Mouse (Mus musculus) hindbrain, embryonic 15.5 days (tissue): Measurements from ENCODE around the gene Slc7a8. TPM values are rescaled to one million over a fixed set of nuclear protein-coding genes. Genes with fewer than 3 reads are reported as not detected.

ENCODE experiments used
- ATAC-seq: fragments of 200-750 bp; cut with Nextera tagmentation; 2 replicates; pipeline ENCODE4 v1.8.0; 2017; ENCODE audit warnings: low read depth, moderate number of reproducible peaks, moderate TSS enrichment; ENCODE audit not compliant: low FRiP score
- H3K27ac ChIP-seq: fragments of 300-500 bp; sonication (generic); replicated peaks from 2 replicates; pipeline ENCODE4 v1.5.1; 2015; ENCODE audit warnings: mild to moderate bottlenecking, inconsistent platforms
- H3K27me3 ChIP-seq: fragments of 300-500 bp; sonication (generic); 2 replicates; pipeline ENCODE4 v1.6.1; 2015; ENCODE audit warnings: control low read depth, inconsistent platforms
- H3K36me3 ChIP-seq: fragments of 300-500 bp; sonication (generic); 2 replicates; pipeline ENCODE4 v1.6.1; 2015; ENCODE audit warnings: control low read depth, inconsistent platforms
- H3K4me1 ChIP-seq: fragments of 300-500 bp; sonication (generic); replicated peaks from 2 replicates; pipeline ENCODE4 v1.6.1; 2015; ENCODE audit warnings: control low read depth, inconsistent platforms
- H3K4me2 ChIP-seq: fragments of 300-500 bp; sonication (generic); 2 replicates; pipeline ENCODE4 v1.6.1; 2015; ENCODE audit warnings: moderate library complexity, mild to moderate bottlenecking, inconsistent platforms
- H3K4me3 ChIP-seq: fragments of 300-500 bp; sonication (generic); 2 replicates; pipeline ENCODE4 v1.5.1; 2015; ENCODE audit warnings: mild to moderate bottlenecking, inconsistent platforms
- H3K9ac ChIP-seq: fragments of 300-500 bp; sonication (generic); 2 replicates; pipeline ENCODE4 v1.6.1; 2015; ENCODE audit warnings: inconsistent platforms
- H3K9me3 ChIP-seq: fragments of 300-500 bp; sonication (generic); 2 replicates; pipeline ENCODE4 v1.6.1; 2016; ENCODE audit warnings: control low read depth, inconsistent platforms
- WGBS: fragments of 180-500 bp; shearing (Covaris S2); methylation state at CpG from one replicate; pipeline ENCODE4 v1.1.7; 2015; 5-methylcytosine and 5-hydroxymethylcytosine counted together
- polyA plus RNA-seq: library from polyadenylated mRNA; unstranded; fragments of >200 nt; fragmentation: Nextera tagmentation; extraction: Ambion mirVana; gene quantifications from 2 replicates; pipeline ENCODE4 v1.2.1, GENCODE M21; 2015

Gene Slc7a8
- polyA plus RNA-seq, 1 experiment from 2014 or later = 9.1 TPM

DNA sequence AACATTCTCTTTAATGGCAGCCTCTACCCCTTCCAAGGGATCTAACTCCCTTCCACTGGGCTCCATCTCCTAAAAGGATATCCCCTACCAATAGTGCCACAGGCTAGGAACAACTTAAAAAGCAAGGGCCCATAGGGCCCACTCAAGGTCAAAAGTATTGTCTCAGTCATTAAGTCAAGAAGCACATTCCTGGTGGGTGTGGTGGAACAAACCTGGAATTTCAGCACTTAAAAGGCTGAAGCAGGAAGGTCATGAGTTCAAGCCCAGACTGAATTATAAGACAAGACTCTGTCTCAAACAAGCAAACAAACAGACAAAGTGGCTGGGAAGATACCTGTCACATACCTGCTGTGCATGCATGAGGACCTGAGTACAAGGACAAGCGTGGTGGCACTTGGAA lies 14.2 kb upstream of the Slc7a8 start:
- H3K4me1 ChIP-seq = no peaks in the 10 kb centered on the region
- H3K9ac ChIP-seq = no peak overlapping the region
- H3K4me2 ChIP-seq = no peak overlapping the region
- no peak for ATAC-seq
- no peaks in the 10 kb centered on the region for H3K27me3 ChIP-seq
- 86% methylated on average over 1 of the region's 1 CpGs for WGBS
- no peaks in the 10 kb centered on the region for H3K36me3 ChIP-seq
- no peak overlapping the region for H3K27ac ChIP-seq
- H3K9me3 ChIP-seq = no peaks in the 10 kb centered on the region
- no peak overlapping the region for H3K4me3 ChIP-seq

DNA sequence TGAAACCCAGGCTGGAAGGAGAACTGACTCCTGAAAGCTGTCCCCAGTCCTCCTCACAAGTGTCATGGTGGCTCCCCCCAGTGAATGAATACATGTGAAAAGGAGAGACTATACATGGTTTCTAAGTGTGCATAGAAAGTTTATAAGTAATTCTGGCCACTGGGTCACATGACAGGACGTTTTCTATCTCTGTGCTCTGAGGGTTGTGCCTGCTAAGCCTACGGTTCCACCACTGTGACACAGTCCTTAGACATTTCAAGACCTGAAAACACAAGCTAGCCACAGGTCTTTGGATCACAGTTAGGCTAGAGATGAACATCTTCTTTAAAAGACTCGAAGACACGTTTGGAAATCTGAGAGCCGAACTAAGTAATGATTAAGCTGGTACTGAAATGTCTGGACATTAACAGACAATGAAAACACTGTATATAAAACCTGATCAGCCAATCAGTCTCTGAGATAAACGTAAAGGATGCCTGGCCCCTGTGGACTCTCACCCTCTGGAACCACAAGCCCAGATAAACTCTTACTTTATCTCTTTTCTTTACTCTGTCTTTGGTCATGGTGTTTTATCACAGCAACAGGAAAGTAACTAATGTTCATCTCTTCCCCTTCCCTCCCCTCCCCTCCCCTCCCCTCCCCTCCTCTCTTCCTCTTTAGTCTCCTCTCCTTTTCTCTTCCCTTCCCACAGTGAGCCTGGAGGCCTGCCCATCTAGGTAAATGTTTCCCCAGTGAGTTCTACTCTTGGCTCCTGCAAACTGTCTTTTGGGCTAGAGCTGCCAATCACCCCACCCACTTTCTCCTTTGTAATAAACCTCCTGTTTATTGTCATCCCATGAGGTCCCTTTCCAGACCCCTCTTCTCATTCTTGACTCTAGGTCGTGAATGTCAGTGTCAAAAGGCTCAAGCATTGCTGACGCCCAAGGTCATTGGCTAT lies 12.4 kb upstream of the Slc7a8 start:
- 84% methylated on average over 8 of the region's 8 CpGs for WGBS
- Histone ChIP-seq H3K9ac (no peak overlapping the region), H3K4me1 (no peaks in the 10 kb centered on the region), H3K4me2 (no peak overlapping the region), H3K27ac (no peak overlapping the region), H3K27me3 (no peaks in the 10 kb centered on the region), H3K9me3 (no peaks in the 10 kb centered on the region), H3K36me3 (no peaks in the 10 kb centered on the region), H3K4me3 (no peak overlapping the region)
- ATAC-seq = no peak

DNA sequence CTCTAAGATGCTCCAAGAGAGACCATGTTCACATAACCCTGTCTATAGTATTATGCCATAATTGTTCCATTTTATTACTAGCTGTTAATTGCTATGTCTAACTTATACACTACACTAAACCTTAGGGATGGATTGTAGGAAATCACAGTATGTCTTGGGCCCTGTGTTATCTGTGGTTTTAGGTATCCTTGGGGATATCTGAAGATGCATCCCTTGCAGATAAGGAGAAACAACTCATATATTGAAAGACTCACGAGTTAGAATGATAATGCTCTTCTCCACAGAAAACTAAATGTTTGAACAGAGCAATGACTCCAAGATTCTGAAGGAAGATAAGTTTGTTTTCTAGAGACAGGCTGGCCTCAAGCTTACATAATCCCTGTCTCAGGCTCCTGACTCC lies 11.6 kb upstream of the Slc7a8 start:
- no peak overlapping the region for H3K4me2 ChIP-seq
- no peaks in the 10 kb centered on the region for H3K27me3 ChIP-seq
- H3K27ac ChIP-seq = no peak overlapping the region
- H3K36me3 ChIP-seq = no peaks in the 10 kb centered on the region
- H3K9ac ChIP-seq = no peak overlapping the region
- WGBS = 87% methylated on average over 1 of the region's 1 CpGs
- ATAC-seq = no peak
- H3K4me1 ChIP-seq = no peaks in the 10 kb centered on the region
- no peak overlapping the region for H3K4me3 ChIP-seq
- no peaks in the 10 kb centered on the region for H3K9me3 ChIP-seq

DNA sequence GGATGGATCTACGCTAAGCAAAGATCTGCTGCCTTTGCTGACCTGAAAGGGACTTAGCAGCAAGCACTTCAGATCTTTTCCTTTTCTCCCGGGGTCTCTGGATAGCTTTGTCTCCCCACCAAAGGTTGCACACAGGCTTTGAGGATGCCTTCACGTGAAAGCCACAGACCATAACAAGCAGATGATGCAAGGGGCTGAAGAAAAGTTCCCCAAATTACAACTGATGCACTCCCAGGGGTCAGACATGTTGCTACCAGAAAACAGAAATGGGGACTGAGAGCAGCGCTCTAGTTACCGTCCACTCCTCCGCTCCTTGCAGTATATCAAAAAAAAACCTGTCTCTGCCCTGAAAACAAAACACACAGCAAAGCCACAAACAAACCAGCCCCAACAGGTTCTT lies 10.4 kb upstream of the Slc7a8 start:
- no peak for ATAC-seq

DNA sequence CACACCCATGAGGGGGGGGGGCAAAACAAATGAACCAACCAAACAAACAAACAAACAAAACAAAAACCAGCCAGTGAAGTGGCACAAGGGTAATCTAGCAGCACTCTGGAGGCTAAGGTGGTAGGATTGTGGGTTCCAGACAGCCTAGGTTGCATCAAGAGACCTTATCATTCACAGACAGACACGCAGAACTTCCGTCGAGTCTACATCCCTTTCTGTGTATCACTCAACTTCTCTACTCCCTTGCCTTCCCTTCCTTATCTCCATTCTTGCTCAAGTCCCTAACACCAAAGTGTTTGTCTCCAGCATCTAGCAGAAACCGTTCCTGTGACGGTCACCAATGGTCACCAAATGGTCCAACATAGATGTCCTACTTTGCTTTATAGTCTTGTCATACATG lies 6.5 kb upstream of the Slc7a8 start:
- H3K4me2 ChIP-seq = no peak overlapping the region
- no peaks in the 10 kb centered on the region for H3K27me3 ChIP-seq
- no peak overlapping the region for H3K4me3 ChIP-seq
- H3K4me1 ChIP-seq = no peaks in the 10 kb centered on the region
- H3K9ac ChIP-seq = no peak overlapping the region
- ATAC-seq = no peak
- no peak overlapping the region for H3K27ac ChIP-seq
- H3K36me3 ChIP-seq = no peaks in the 10 kb centered on the region
- no peaks in the 10 kb centered on the region for H3K9me3 ChIP-seq
- 96% methylated on average over 5 of the region's 5 CpGs for WGBS

More for the DNA sequence above, 10.4 kb upstream of the Slc7a8 start:
- H3K36me3 ChIP-seq = no peaks in the 10 kb centered on the region
- H3K4me3 ChIP-seq = no peak overlapping the region
- H3K27me3 ChIP-seq = no peaks in the 10 kb centered on the region
- no peak overlapping the region for H3K4me2 ChIP-seq
- H3K9ac ChIP-seq = no peak overlapping the region
- WGBS = 82% methylated on average over 6 of the region's 6 CpGs
- H3K4me1 ChIP-seq = no peaks in the 10 kb centered on the region
- no peaks in the 10 kb centered on the region for H3K9me3 ChIP-seq
- no peak overlapping the region for H3K27ac ChIP-seq

DNA sequence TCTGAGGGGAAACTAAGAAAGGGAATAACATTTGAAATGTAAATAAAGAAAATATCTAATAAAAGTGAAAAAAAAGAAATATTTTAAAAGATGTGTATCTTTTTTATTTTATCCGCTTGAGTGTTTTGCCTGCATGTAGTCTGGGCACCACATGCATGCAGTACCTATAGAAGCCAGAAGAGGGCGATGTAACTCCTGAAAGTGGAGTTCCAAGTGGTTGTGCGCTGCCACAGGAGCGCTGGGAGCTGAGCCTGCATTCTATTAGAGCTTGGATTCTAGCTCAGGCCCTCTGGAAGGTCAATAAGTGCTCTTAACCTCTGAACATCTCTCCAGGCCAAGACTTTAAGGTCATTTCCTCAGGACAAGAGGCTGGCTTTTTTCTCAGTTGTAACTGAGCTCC lies 5.5 kb upstream of the Slc7a8 start:
- Histone ChIP-seq H3K27ac (no peak overlapping the region), H3K4me3 (no peak overlapping the region), H3K4me1 (no peaks in the 10 kb centered on the region), H3K4me2 (no peak overlapping the region), H3K9ac (no peak overlapping the region), H3K27me3 (no peaks in the 10 kb centered on the region), H3K36me3 (no peaks in the 10 kb centered on the region), H3K9me3 (no peaks in the 10 kb centered on the region)
- 45% methylated on average over 4 of the region's 4 CpGs for WGBS
- no peak for ATAC-seq

DNA sequence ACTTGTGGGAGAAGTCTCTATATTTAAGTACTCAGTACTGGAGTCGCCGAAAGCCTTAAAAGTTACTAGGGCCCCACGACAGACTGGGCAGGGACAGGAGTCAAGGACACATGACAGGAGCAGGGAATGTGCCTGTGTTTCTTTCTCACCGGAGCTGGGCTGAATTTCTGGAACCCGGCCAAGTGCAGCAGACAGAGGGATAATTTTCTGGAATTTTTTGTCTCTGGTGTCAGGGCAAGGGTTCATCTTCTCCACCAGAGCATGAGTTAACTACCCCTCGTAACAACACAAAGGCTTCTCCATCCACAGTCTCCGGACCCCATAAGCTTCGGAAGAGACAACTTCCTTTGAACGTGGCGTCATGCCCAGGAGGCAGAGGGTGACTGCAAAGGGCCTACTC lies 4.7 kb upstream of the Slc7a8 start:
- Histone ChIP-seq H3K27me3 (no peaks in the 10 kb centered on the region), H3K9ac (no peak overlapping the region), H3K4me1 (no peaks in the 10 kb centered on the region), H3K36me3 (no peaks in the 10 kb centered on the region), H3K9me3 (no peaks in the 10 kb centered on the region), H3K4me3 (no peak overlapping the region), H3K4me2 (no peak overlapping the region), H3K27ac (no peak overlapping the region)
- ATAC-seq = no peak
- 58% methylated on average over 10 of the region's 10 CpGs for WGBS

DNA sequence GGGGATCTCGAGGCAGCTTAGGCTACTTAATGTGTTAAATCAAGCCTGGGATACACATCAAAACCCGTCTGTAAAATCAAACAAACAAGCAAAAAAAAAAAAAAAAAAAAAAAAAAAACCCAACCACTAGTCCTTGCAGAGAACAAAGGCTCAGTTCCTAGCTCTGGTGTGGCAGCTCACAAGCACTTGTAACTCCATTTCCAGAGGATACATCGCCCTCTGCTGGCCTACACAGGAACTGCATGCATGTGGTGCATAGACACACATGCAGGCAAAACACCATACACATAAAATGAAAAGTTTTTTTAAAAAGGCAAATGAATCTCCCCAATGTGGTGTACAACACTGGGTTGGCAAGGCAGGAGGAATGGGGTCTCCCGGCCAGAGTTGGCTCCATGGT lies 4.2 kb upstream of the Slc7a8 start:
- H3K27ac ChIP-seq = no peak overlapping the region
- H3K4me1 ChIP-seq = no peaks in the 10 kb centered on the region
- no peak overlapping the region for H3K4me2 ChIP-seq
- no peak overlapping the region for H3K9ac ChIP-seq
- WGBS = 49% methylated on average over 4 of the region's 4 CpGs
- no peak for ATAC-seq
- no peaks in the 10 kb centered on the region for H3K9me3 ChIP-seq
- no peaks in the 10 kb centered on the region for H3K27me3 ChIP-seq
- no peak overlapping the region for H3K4me3 ChIP-seq
- H3K36me3 ChIP-seq = no peaks in the 10 kb centered on the region

DNA sequence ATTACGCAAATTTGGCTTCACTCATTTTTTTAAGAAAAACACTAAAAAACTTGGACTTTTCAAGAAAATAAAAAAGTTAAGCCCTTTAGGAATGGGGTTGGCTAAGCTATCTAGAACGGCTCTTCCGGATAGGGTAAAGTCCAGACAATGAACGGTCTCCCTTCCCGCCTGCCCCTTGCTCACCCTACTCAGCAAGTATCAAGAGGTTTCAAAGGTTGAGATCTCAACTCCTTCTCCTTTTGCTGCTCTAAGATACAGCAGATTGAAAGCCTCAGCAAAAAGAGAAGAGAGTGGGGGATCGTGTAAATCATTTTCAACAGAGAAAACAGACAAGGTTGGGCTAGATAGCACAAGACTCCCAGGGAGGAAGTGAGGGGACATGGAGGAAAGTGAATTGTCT lies 1.2 kb upstream of the Slc7a8 start:
- H3K9me3 ChIP-seq = no peaks in the 10 kb centered on the region
- WGBS = 91% methylated on average over 6 of the region's 6 CpGs

DNA sequence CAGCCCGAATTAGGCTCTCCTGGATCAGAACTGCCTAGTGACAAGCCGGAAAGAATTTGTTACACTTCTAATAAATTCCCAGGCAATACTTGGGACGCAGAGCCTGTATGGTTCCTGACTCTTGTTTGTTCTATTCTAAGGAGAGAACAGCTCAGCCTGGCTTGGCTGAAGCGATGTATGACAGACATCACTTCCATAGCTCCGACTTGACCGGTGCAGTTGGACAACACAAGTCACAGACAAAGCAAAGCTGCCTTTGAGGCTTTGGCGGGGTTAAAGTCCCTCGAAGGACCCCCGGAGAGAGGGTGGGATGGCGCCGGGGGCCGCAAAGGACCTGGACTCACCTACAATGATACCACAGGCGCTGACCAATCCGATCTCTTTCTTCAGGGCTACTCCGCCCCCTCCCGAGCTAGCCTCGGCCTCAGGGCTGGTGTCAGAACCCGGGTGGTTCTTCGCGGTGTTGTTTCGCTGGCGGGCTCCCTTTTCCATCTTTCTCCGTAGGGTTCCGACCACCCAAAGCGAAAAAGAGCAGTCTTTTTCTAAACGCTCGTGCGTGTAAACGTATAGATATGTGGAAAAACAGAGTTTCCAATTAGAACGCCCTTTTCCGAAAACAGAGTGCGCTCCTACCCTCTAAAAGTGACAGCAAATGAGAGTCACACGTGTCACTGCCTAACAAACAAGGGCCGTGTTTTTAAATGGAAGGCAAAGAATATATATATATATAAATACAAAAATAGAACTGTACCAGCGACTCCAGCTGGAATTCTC lies 723 bp downstream of the Slc7a8 start:
- 2% methylated on average over 35 of the region's 35 CpGs for WGBS
- Histone ChIP-seq H3K27ac (peak overlapping the region; percentile 80), H3K4me1 (peaks cover 10% of the 10 kb centered on the region), H3K9ac (peak overlapping the region; percentile 56), H3K36me3 (no peaks in the 10 kb centered on the region), H3K9me3 (no peaks in the 10 kb centered on the region), H3K4me3 (peak overlapping the region; percentile 56), H3K4me2 (peak overlapping the region; percentile 86), H3K27me3 (0 out of 2 replicates have a peak, but pooled peaks cover 5% of the 10 kb centered on the region)
- peak; percentile 89 for ATAC-seq

More for the DNA sequence above, 1.2 kb upstream of the Slc7a8 start:
- Histone ChIP-seq H3K9ac (no peak overlapping the region), H3K4me1 (peaks cover 10% of the 10 kb centered on the region), H3K4me2 (no peak overlapping the region), H3K27me3 (0 out of 2 replicates have a peak, but pooled peaks cover 5% of the 10 kb centered on the region), H3K4me3 (no peak overlapping the region), H3K36me3 (no peaks in the 10 kb centered on the region), H3K27ac (no peak overlapping the region)
- no peak for ATAC-seq

DNA sequence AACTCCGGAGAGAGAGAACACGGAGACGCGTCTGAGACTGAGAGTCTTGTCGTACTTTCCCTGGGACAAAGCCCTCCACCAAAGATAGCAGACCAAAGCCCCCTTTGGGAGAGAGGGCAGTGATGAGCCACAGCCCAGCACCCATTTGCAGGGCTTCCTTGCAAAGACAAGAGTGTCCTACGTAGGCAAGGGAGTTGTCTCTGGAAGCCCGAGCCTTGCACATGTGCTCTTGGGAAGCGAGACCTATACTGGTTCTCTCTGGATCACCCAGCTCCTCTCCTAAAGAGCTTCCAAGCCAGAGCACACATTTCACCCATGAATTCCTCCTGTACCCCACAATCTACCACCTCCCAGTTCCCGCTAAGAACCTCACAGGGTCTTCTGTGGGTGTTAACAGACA lies 1.7 kb downstream of the Slc7a8 start:
- Histone ChIP-seq H3K36me3 (no peaks in the 10 kb centered on the region), H3K4me1 (peaks cover 10% of the 10 kb centered on the region), H3K9me3 (no peaks in the 10 kb centered on the region), H3K27ac (no peak overlapping the region), H3K27me3 (0 out of 2 replicates have a peak, but pooled peaks cover 5% of the 10 kb centered on the region), H3K4me2 (peak overlapping the region; percentile 86), H3K9ac (no peak overlapping the region), H3K4me3 (peak overlapping the region; percentile 56)
- WGBS = 89% methylated on average over 9 of the region's 9 CpGs
- ATAC-seq = no peak

DNA sequence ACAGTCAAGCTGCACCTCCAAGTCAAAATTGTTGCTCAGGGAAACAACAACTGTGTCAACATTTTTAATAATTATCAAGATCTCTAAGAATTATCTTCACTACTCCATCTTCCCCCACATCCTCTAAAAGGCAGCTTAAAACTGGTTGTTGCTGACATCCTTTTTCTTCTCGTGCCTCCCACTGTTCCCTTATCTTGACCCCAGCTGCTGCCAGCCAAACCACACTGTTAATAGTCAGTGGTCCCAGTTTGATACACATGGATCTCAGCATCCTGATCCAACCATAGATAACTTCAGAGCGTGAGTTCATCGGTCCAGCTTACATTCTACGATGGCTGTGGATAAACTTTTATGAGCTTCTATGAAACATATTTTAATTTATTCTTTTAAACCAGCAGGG lies 3.9 kb downstream of the Slc7a8 start:
- Histone ChIP-seq H3K4me1 (peaks cover 10% of the 10 kb centered on the region), H3K4me2 (no peak overlapping the region), H3K9ac (no peak overlapping the region), H3K36me3 (no peaks in the 10 kb centered on the region), H3K27ac (no peak overlapping the region), H3K4me3 (no peak overlapping the region), H3K27me3 (0 out of 2 replicates have a peak, but pooled peaks cover 5% of the 10 kb centered on the region), H3K9me3 (no peaks in the 10 kb centered on the region)
- no peak for ATAC-seq
- WGBS = 83% methylated on average over 4 of the region's 4 CpGs
